In genomic region chr13:35469361-35470198, GRCm38 (mm10) we compare ENCODE assay signal across 9 mouse cellular contexts.
A peak's percentile ranks its signal among the peaks of the same experiment; 100 is the strongest.
DNase-seq lines count a peak whose midpoint lies in the region; ATAC-seq and TF ChIP-seq lines count a peak whose summit lies in the region.
"Had no signal": no experiment of that assay in that cellular context is flagged by ENCODE, and none has a peak within 500 bp of the region (broad histone marks: within the 10 kb centered on the region; RNA-seq: fewer than 3 reads in every experiment).

No protein-coding gene starts in this region.

- H3K4me2 ChIP-seq in heart, embryonic 15.5 days = no peak overlapping the region
- H3K4me2 ChIP-seq in heart, embryonic 11.5 days = no peak overlapping the region
- no peak overlapping the region for H3K4me2 ChIP-seq in forebrain, postnatal 0 days (ENCODE audit: low read depth)
- no peak overlapping the region for H3K4me2 ChIP-seq in midbrain, embryonic 16.5 days (ENCODE audit: low read length)

- H3K4me3 ChIP-seq in heart, embryonic 15.5 days = no peak overlapping the region
- no peak overlapping the region for H3K4me3 ChIP-seq in heart, embryonic 11.5 days (ENCODE audit: low read depth, low read length)
- no peak overlapping the region for H3K4me3 ChIP-seq in forebrain, postnatal 0 days (ENCODE audit: low read depth, low read length)
- no peak overlapping the region for H3K4me3 ChIP-seq in midbrain, embryonic 16.5 days (ENCODE audit: low read depth, low read length)

- 52% methylated on average over 11 of the region's 11 CpGs for WGBS in heart, embryonic 15.5 days
- WGBS in heart, embryonic 11.5 days (ENCODE audit: insufficient replicate concordance) = 65% methylated on average over 11 of the region's 11 CpGs
- 30% methylated on average over 11 of the region's 11 CpGs for WGBS in forebrain, postnatal 0 days
- 61% methylated on average over 11 of the region's 11 CpGs for WGBS in midbrain, embryonic 16.5 days

- H3K27ac ChIP-seq in heart, embryonic 15.5 days = no peak overlapping the region; the same call in 1 of the 2 replicates
- no peak overlapping the region for H3K27ac ChIP-seq in heart, embryonic 11.5 days (ENCODE audit: low read depth, low read length)
- H3K27ac ChIP-seq in forebrain, postnatal 0 days (ENCODE audit: low read depth, low read length) = no peak overlapping the region
- H3K27ac ChIP-seq in midbrain, embryonic 16.5 days (ENCODE audit: low read length) = no peak overlapping the region
- H3K27ac ChIP-seq: liver, embryonic 14.5 days had no signal

- peak; percentile 82 for DNase-seq in adipocyte (ENCODE audit: low spot score)
- DNase-seq in forebrain, postnatal 0 days = peak; percentile 88
- DNase-seq in layer of hippocampus, adult 9-11 months = peak; percentile 79
- no peak for DNase-seq in thymus, postnatal 0 days (ENCODE audit: low spot score)
- no peak for DNase-seq in thymus, postnatal 14 days

- 0 out of 2 replicates have a peak, but pooled peaks have one; percentile 31 for ATAC-seq in heart, embryonic 15.5 days (replicated peaks; ENCODE audit: insufficient number of reproducible peaks, insufficient read depth, low FRiP score, low read depth)
- no peak for ATAC-seq in heart, embryonic 11.5 days (replicated peaks; ENCODE audit: insufficient number of reproducible peaks, low FRiP score, low TSS enrichment)
- peak; percentile 82 for ATAC-seq in forebrain, postnatal 0 days
- ATAC-seq in midbrain, embryonic 16.5 days = peak; percentile 75

- TF ChIP-seq CTCF in forebrain, postnatal 0 days (IDR thresholded peaks at IDR 0.05; ENCODE audit: low read depth) = no peak

- peaks cover 5% of the 10 kb centered on the region for H3K4me1 ChIP-seq in heart, embryonic 15.5 days (replicated peaks)
- H3K4me1 ChIP-seq in heart, embryonic 11.5 days (ENCODE audit: control insufficient read depth, insufficient read depth, low read length) = no peaks in the 10 kb centered on the region
- H3K4me1 ChIP-seq in forebrain, postnatal 0 days (ENCODE audit: insufficient read depth) = no peaks in the 10 kb centered on the region
- no peaks in the 10 kb centered on the region; the same call in 1 of the 2 replicates for H3K4me1 ChIP-seq in midbrain, embryonic 16.5 days (ENCODE audit: control insufficient read depth, insufficient read depth, low read length)

- H3K27me3 ChIP-seq in heart, embryonic 15.5 days = no peaks in the 10 kb centered on the region
- H3K27me3 ChIP-seq in heart, embryonic 11.5 days (ENCODE audit: control insufficient read depth, insufficient read depth, low read length) = no peaks in the 10 kb centered on the region
- no peaks in the 10 kb centered on the region; the same call in 1 of the 2 replicates for H3K27me3 ChIP-seq in forebrain, postnatal 0 days (ENCODE audit: insufficient read depth, low read length)
- no peaks in the 10 kb centered on the region for H3K27me3 ChIP-seq in midbrain, embryonic 16.5 days (ENCODE audit: control insufficient read depth, insufficient read depth, low read depth, low read length)

- H3K9ac ChIP-seq in heart, embryonic 15.5 days = no peak overlapping the region
- H3K9ac ChIP-seq in heart, embryonic 11.5 days (ENCODE audit: low read depth, low read length) = no peak overlapping the region
- H3K9ac ChIP-seq in forebrain, postnatal 0 days = no peak overlapping the region
- H3K9ac ChIP-seq in midbrain, embryonic 16.5 days (ENCODE audit: low read depth, low read length) = no peak overlapping the region
- H3K9ac ChIP-seq: liver, embryonic 14.5 days had no signal

- no peaks in the 10 kb centered on the region for H3K36me3 ChIP-seq in heart, embryonic 15.5 days
- no peaks in the 10 kb centered on the region for H3K36me3 ChIP-seq in heart, embryonic 11.5 days (ENCODE audit: control insufficient read depth, insufficient read depth, low read length)
- no peaks in the 10 kb centered on the region for H3K36me3 ChIP-seq in forebrain, postnatal 0 days (ENCODE audit: insufficient read depth)
- no peaks in the 10 kb centered on the region for H3K36me3 ChIP-seq in midbrain, embryonic 16.5 days (ENCODE audit: control insufficient read depth, insufficient read depth, low read length)

- no peaks in the 10 kb centered on the region for H3K9me3 ChIP-seq in heart, embryonic 15.5 days (replicated peaks)
- no peaks in the 10 kb centered on the region for H3K9me3 ChIP-seq in heart, embryonic 11.5 days (replicated peaks; ENCODE audit: control insufficient read depth, low read length)
- H3K9me3 ChIP-seq in forebrain, postnatal 0 days (ENCODE audit: low read length) = no peaks in the 10 kb centered on the region
- no peaks in the 10 kb centered on the region for H3K9me3 ChIP-seq in midbrain, embryonic 16.5 days (replicated peaks; ENCODE audit: control insufficient read depth, low read length, poor library complexity, severe bottlenecking)

Comparison
In these comparisons a context has a peak if more than half of its experiments do, and no peak if none do; other contexts are left out.
1. DNase-seq: peak in adipocyte (single experiment), forebrain, postnatal 0 days (single experiment) and layer of hippocampus, adult 9-11 months (single experiment); none in thymus, postnatal 0 days (single experiment) and thymus, postnatal 14 days (single experiment).